In the genomic region with DNA sequence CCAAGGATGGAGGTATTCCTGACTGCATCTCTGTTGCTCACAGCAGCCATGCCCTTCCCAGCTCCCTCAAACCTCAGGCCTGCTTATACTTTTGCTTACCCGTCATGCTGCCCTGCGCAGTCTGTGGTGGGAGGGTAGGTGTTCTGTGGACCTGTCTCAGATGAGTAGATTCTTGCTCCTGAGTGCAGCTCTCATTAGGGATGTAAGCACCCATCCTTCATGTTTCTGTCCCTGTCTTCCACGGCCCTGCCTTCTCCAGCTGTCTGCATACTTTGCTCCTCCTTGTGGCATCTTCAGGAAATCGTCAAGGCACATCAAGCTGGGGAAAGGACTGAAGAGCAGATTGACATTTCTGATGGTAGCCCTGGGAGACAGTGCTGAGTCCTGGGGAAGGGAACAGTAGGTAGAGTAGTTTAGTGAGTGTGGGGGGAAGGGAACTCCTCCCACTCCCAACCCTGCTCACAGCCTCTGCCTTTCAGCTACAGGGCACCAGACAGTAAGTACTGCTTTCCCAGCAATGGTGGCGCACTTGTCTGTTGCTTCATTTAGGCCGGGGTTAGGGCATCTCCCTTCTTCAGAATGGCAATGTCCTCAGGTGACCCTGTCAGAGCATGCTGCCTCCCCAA, we compare ENCODE assay signal across 14 mouse cellular contexts.
DNase-seq lines count a peak whose midpoint lies in the region; ATAC-seq and TF ChIP-seq lines count a peak whose summit lies in the region.
"Had no signal": no experiment of that assay in that cellular context is flagged by ENCODE, and none has a peak within 500 bp of the region (broad histone marks: within the 10 kb centered on the region; RNA-seq: fewer than 3 reads in every experiment).

No protein-coding gene starts in this region.

- H3K27me3 ChIP-seq in forebrain, embryonic 16.5 days (replicated peaks; ENCODE audit: control insufficient read depth, insufficient read depth, low read length): no peaks in the 10 kb centered on the region
- no peaks in the 10 kb centered on the region for H3K27me3 ChIP-seq in midbrain, embryonic 15.5 days (replicated peaks)
- H3K27me3 ChIP-seq: lung, embryonic 15.5 days had no signal

- H3K36me3 ChIP-seq in forebrain, embryonic 16.5 days (ENCODE audit: control insufficient read depth, insufficient read depth): no peaks in the 10 kb centered on the region
- no peaks in the 10 kb centered on the region for H3K36me3 ChIP-seq in midbrain, embryonic 15.5 days (replicated peaks)
- H3K36me3 ChIP-seq: lung, embryonic 15.5 days had no signal

- intact Hi-C loops in left cerebral cortex, adult 2 months (cut with DNase I): no loop called here
- intact Hi-C loops in left cerebral cortex, postnatal 36 days (cut with DNase I): no loop called here

- TF ChIP-seq CTCF in left cerebral cortex, adult 2 months (IDR thresholded peaks at IDR 0.05): peak; percentile 12

- H3K4me3 ChIP-seq in left cerebral cortex, adult 2 months: no peak overlapping the region
- no peak overlapping the region for H3K4me3 ChIP-seq in forebrain, embryonic 16.5 days (replicated peaks; ENCODE audit: low read length)
- H3K4me3 ChIP-seq in midbrain, embryonic 15.5 days: no peak overlapping the region
- H3K4me3 ChIP-seq: lung, embryonic 15.5 days had no signal

- H3K27ac ChIP-seq in left cerebral cortex, adult 2 months: no peak overlapping the region
- H3K27ac ChIP-seq in forebrain, embryonic 16.5 days (ENCODE audit: low read length): no peak overlapping the region
- H3K27ac ChIP-seq in midbrain, embryonic 15.5 days: no peak overlapping the region
- H3K27ac ChIP-seq: lung, embryonic 15.5 days had no signal

- peaks cover 14% of the 10 kb centered on the region for H3K4me1 ChIP-seq in forebrain, embryonic 16.5 days (replicated peaks; ENCODE audit: control insufficient read depth, insufficient read depth, low read length)
- H3K4me1 ChIP-seq in midbrain, embryonic 15.5 days: peaks cover 7% of the 10 kb centered on the region
- H3K4me1 ChIP-seq: lung, embryonic 15.5 days had no signal

- no peaks in the 10 kb centered on the region for H3K9me3 ChIP-seq in forebrain, embryonic 16.5 days (ENCODE audit: control insufficient read depth, low read length)
- H3K9me3 ChIP-seq in midbrain, embryonic 15.5 days: no peaks in the 10 kb centered on the region
- H3K9me3 ChIP-seq: lung, embryonic 15.5 days had no signal

- DNase-seq in cerebellum, postnatal 10 days: peak; percentile 19 to 21
- DNase-seq in cerebellum, adult 9-11 months: no peak
- peak in 1 of 2 experiments; percentile 8 for DNase-seq in left cerebral cortex, adult 2 months (ENCODE audit: extremely low spot score in 1 of 2, low spot score in 2 of 2)
- DNase-seq in left cerebral cortex, postnatal 36 days (ENCODE audit: low spot score in 2 of 2): no peak
- DNase-seq in spleen, postnatal 36 days (ENCODE audit: low spot score in 2 of 2): no peak
- DNase-seq in kidney, postnatal 14 days: no peak
- DNase-seq: adrenal gland, postnatal 10 days; gastrocnemius, postnatal 14 days; kidney, postnatal 25 days; thymus, postnatal 25 days had no signal

- peak; percentile 21 for ATAC-seq in forebrain, embryonic 16.5 days
- ATAC-seq in midbrain, embryonic 15.5 days (replicated peaks): peak; percentile 48; the same call in 1 of the 2 replicates

- H3K9ac ChIP-seq in forebrain, embryonic 16.5 days (replicated peaks; ENCODE audit: low read depth, low read length): no peak overlapping the region
- no peak overlapping the region for H3K9ac ChIP-seq in midbrain, embryonic 15.5 days
- H3K9ac ChIP-seq: lung, embryonic 15.5 days had no signal

- H3K4me2 ChIP-seq in forebrain, embryonic 16.5 days (ENCODE audit: low read length): no peak overlapping the region
- H3K4me2 ChIP-seq in midbrain, embryonic 15.5 days: no peak overlapping the region
- H3K4me2 ChIP-seq: heart, embryonic 11.5 days; lung, embryonic 15.5 days had no signal

- 63% methylated on average over 6 of the region's 6 CpGs for WGBS in forebrain, embryonic 16.5 days
- WGBS in midbrain, embryonic 15.5 days: 56% methylated on average over 6 of the region's 6 CpGs

Comparison
In these comparisons a context has a peak if more than half of its experiments do, and no peak if none do; other contexts are left out.
1. DNase-seq: peak in cerebellum, postnatal 10 days (2 of 2); none in cerebellum, adult 9-11 months (single experiment), left cerebral cortex, postnatal 36 days (0 of 2), spleen, postnatal 36 days (0 of 2) and kidney, postnatal 14 days (single experiment).